Mouse (Mus musculus) ES-CJ7 (cell line): ENCODE measurements at regions not wholly inside any gene's neighbourhood (a gene's known extent, or its start where the extent isn't known, plus 50 kb on each side); places are given as distances from the start of the nearest gene placed in this dataset.

Experiments
- DNase-seq: peaks from one replicate; pipeline ENCODE4 v3.0.0; 2011; ENCODE audit warnings: low read depth, low spot score

DNA sequence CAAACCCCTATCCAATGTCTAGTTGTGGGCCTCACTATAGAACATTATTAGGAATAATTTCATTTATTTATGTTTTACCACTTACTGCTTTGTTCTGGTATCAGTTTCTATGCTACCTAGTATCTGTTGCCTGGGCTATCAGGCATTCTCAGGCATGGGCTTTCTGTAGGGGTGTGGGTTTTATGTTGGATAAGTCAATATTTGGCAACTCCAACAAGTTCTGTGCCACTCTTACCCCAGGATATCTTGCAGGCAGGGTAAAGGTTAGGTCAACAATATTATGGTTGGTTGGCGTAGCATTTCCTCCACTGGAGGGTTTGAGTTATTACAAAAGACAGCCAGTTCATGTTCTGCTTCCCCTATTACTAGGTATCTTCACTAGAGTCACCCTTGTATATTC is 65.8 kb downstream of the Smim10l1 start:
- DNase-seq, result no peak

DNA sequence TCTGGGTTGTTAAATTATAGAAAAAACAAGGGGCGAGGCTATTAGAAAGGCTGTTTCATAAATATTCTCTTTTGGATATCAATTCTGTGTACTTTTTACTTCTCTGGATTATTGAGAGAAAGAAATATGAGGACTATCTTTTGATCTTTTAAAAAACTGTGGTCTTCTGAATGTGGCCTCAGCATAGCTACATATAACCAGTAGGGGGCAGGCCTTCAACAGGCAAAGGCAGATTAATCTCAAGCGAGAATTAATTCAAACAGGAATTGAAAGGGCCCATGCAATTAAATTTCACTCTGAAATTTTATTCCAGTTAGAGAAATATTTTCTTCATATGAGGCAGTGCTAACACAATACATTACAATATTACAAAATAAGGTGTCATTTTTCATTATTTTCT is 66.6 kb downstream of the Smim10l1 start:
- DNase-seq, result peak; percentile 13

DNA sequence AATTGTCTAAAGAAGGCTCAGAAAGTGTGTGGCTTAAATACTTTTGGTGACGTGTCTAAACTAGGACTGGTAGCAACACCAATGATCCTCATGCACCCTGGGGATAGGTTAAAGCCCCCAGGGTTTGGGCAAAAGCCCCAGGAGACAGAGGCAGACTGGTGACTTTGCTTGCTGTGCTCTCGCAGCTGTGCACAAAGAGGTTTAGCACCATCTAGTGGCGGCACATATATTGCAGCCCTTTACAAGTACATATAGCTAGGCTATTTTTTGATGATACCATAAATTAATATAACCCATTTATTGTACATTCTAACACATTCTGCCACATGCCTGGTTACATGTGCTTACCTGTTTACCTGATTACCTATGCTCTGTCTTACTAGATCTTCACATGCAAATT is 85.8 kb upstream of the 5530400C23Rik start:
- DNase-seq, result peak; percentile 25
